Mouse (Mus musculus) left cerebral cortex, adult 2 months (tissue): ENCODE measurements around the gene Tlx1. TPM values are rescaled to one million over a fixed set of nuclear protein-coding genes. Genes with fewer than 3 reads are reported as not detected.
A peak's percentile ranks its signal among the peaks of the same experiment; 100 is the strongest.

Source experiments
- DNase-seq, 2 experiments: peaks; one replicate each; pipeline ENCODE4 v3.0.0; 2021 to 2022; ENCODE audit warnings: low spot score in 2 of 2, mixed read lengths in 1 of 2; ENCODE audit errors: extremely low spot score in 1 of 2
- H3K27ac ChIP-seq: fragments of 200-600 bp; 2 replicates; pipeline ENCODE4 v1.8.1; 2022
- H3K4me3 ChIP-seq: fragments of 200-600 bp; 2 replicates; pipeline ENCODE4 v1.8.1; 2022
- CTCF ChIP-seq: fragments of 200-600 bp; IDR thresholded peaks from 2 replicates; pipeline ENCODE4 v1.8.1; 2022; ENCODE audit warnings: antibody characterized with exemption, mild to moderate bottlenecking, moderate library complexity
- intact Hi-C: fragments of 180-260 bp; cut with DNase I; formaldehyde crosslinking; loops from one replicate; pipeline ENCODE4 v1.15.1; 2025
- long read RNA-seq, 2 experiments: library from polyadenylated mRNA; stranded (forward); transcript quantifications; one replicate each; pipeline ENCODE4 v2.0.0; 2021; ENCODE audit warnings: borderline mapping rate in 2 of 2
- total RNA-seq, 2 experiments: library from RNA; stranded (reverse); gene quantifications; 2 replicates each; pipeline ENCODE4 v1.2.3; 2021

Tlx1 gene
- total RNA-seq, result not detected
- long read RNA-seq, experiment 1, result 0 reads
- long read RNA-seq, experiment 2, result 0 reads

GRCm38 (mm10) chr19:45150490-45151181, at the start of gene Tlx1:
Gene Tlx1 (plus strand): TSS chr19:45150680.
- H3K27ac ChIP-seq, result no peak within 1 kb of the TSS
- TF ChIP-seq CTCF, result no peak
- no peak within 1 kb of the TSS for H3K4me3 ChIP-seq
- DNase-seq, result no peak
- intact Hi-C loops, result loop anchor here (5.0 kb wide), 1 partner anchor 1543 kb away; no protein-coding TSS in a partner anchor

- no peak for TF ChIP-seq CTCF
- no peak for DNase-seq
- Histone ChIP-seq H3K4me3 (no peak overlapping the region), H3K27ac (no peak overlapping the region)
- intact Hi-C loops, result no loop called here
These were observed 44.9 kb upstream of the Tlx1 start for GRCm38 (mm10) chr19:45105591-45105990.

- Histone ChIP-seq H3K4me3 (no peak overlapping the region), H3K27ac (no peak overlapping the region)
- intact Hi-C loops, result no loop called here
- DNase-seq, result no peak
- no peak for TF ChIP-seq CTCF
These were observed 43.8 kb upstream of the Tlx1 start for GRCm38 (mm10) chr19:45106689-45107088.

- DNase-seq, result no peak
- Histone ChIP-seq H3K4me3 (no peak overlapping the region), H3K27ac (no peak overlapping the region)
- TF ChIP-seq CTCF, result no peak
- intact Hi-C loops, result no loop called here
These were observed 39.8 kb upstream of the Tlx1 start for GRCm38 (mm10) chr19:45110681-45111080.

- TF ChIP-seq CTCF, result peak; percentile 2; the same call in 1 of the 2 replicates
- no peak for DNase-seq
- Histone ChIP-seq H3K27ac (no peak overlapping the region), H3K4me3 (no peak overlapping the region)
- intact Hi-C loops, result no loop called here
These were observed 38.0 kb upstream of the Tlx1 start for GRCm38 (mm10) chr19:45112444-45112843.

- Histone ChIP-seq H3K4me3 (no peak overlapping the region), H3K27ac (no peak overlapping the region)
- no peak for DNase-seq
- TF ChIP-seq CTCF, result no peak
- intact Hi-C loops, result no loop called here
These were observed 36.6 kb upstream of the Tlx1 start for GRCm38 (mm10) chr19:45113791-45114460.

- no peak overlapping the region for H3K27ac ChIP-seq
- H3K4me3 ChIP-seq, result no peak overlapping the region
- intact Hi-C loops, result no loop called here
- DNase-seq, result no peak
- TF ChIP-seq CTCF, result no peak
These were observed 35.7 kb upstream of the Tlx1 start for GRCm38 (mm10) chr19:45114772-45115171.

GRCm38 (mm10) chr19:45116798-45117197, 33.7 kb upstream of the Tlx1 start:
- Histone ChIP-seq H3K27ac (no peak overlapping the region), H3K4me3 (no peak overlapping the region)
- DNase-seq, result peak in 1 of 2 experiments; percentile 33
- peak; percentile 55 for TF ChIP-seq CTCF
- intact Hi-C loops, result loop anchor here (1.0 kb wide), 1 partner anchor 45 kb away; no protein-coding TSS in a partner anchor

- no peak for DNase-seq
- intact Hi-C loops, result no loop called here
- Histone ChIP-seq H3K27ac (no peak overlapping the region), H3K4me3 (no peak overlapping the region)
- TF ChIP-seq CTCF, result no peak
These were observed 18.4 kb upstream of the Tlx1 start for GRCm38 (mm10) chr19:45131966-45132628.

- intact Hi-C loops, result no loop called here
- Histone ChIP-seq H3K4me3 (no peak overlapping the region), H3K27ac (no peak overlapping the region)
- DNase-seq, result no peak
- TF ChIP-seq CTCF, result no peak
These were observed 7.9 kb upstream of the Tlx1 start for GRCm38 (mm10) chr19:45142531-45142930.

- DNase-seq, result no peak
- Histone ChIP-seq H3K4me3 (no peak overlapping the region), H3K27ac (no peak overlapping the region)
- intact Hi-C loops, result no loop called here
- TF ChIP-seq CTCF, result no peak
These were observed 7.1 kb upstream of the Tlx1 start for GRCm38 (mm10) chr19:45143214-45143895.

- intact Hi-C loops, result no loop called here
These were observed 3.4 kb upstream of the Tlx1 start for GRCm38 (mm10) chr19:45147071-45147470.

More at GRCm38 (mm10) chr19:45147071-45147470, 3.4 kb upstream of the Tlx1 start:
- no peak for TF ChIP-seq CTCF
- no peak for DNase-seq
- Histone ChIP-seq H3K4me3 (no peak overlapping the region), H3K27ac (no peak overlapping the region)
